In genomic region chr6:117901510-117902402, GRCm38 (mm10) we compare ENCODE assay signal across 1 mouse cellular context.
TF ChIP-seq lines count a peak whose summit lies in the region.

No protein-coding gene starts in this region.

TF ChIP-seq in MEL, 35 proteins besides CTCF, POLR2A, EP300 and RAD21 (continued from another document):
- peak; percentile 99 for TF ChIP-seq MYC (IDR thresholded peaks at IDR 0.05; ENCODE audit: low read depth, low read length)
- no peak; the same call in 1 of the 2 replicates for TF ChIP-seq RCOR1 (IDR thresholded peaks at IDR 0.05; ENCODE audit: low read depth, low read length)
- TF ChIP-seq E2F4 (IDR thresholded peaks at IDR 0.05; ENCODE audit: borderline replicate concordance, low read depth, low read length), result no peak
- TF ChIP-seq MAZ (IDR thresholded peaks at IDR 0.05; ENCODE audit: low read depth, low read length), result peak; percentile 82; the same call in 1 of the 2 replicates
- TF ChIP-seq SMC3 (IDR thresholded peaks at IDR 0.05; ENCODE audit: low read depth, low read length), result no peak
- TF ChIP-seq POLR2AphosphoS5 (IDR thresholded peaks at IDR 0.05; ENCODE audit: borderline replicate concordance, low read depth, low read length), result no peak
- TF ChIP-seq NRF1 (IDR thresholded peaks at IDR 0.05; ENCODE audit: insufficient read depth, low read depth, low read length, poor library complexity, severe bottlenecking), result no peak
- TF ChIP-seq JUND (IDR thresholded peaks at IDR 0.05; ENCODE audit: low read depth, low read length), result no peak
- TF ChIP-seq CHD1 (IDR thresholded peaks at IDR 0.05; ENCODE audit: low read depth, low read length), result 0 out of 2 replicates have a peak, but pooled peaks have one; percentile 6
- peak; percentile 76 for TF ChIP-seq GATA1 (IDR thresholded peaks at IDR 0.05; ENCODE audit: low read depth, low read length)
- no peak for TF ChIP-seq MAFK (IDR thresholded peaks at IDR 0.05; ENCODE audit: borderline replicate concordance, low read depth, low read length)
- TF ChIP-seq GABPA (IDR thresholded peaks at IDR 0.05; ENCODE audit: low read depth, low read length), result no peak
- peak; percentile 93 for TF ChIP-seq MAX (IDR thresholded peaks at IDR 0.05; ENCODE audit: low read length)
- TF ChIP-seq TAL1 (IDR thresholded peaks at IDR 0.05; ENCODE audit: low read length), result peak; percentile 36
- TF ChIP-seq NELFE (IDR thresholded peaks at IDR 0.05; ENCODE audit: low read depth, low read length), result peak; percentile 28; the same call in 1 of the 2 replicates
- no peak for TF ChIP-seq ELF1 (IDR thresholded peaks at IDR 0.05; ENCODE audit: low read depth, low read length)
- no peak for TF ChIP-seq POLR2AphosphoS2 (IDR thresholded peaks at IDR 0.05; ENCODE audit: low read length)
TF ChIP-seq in MEL: peak in this region for 13.
